Mouse (Mus musculus): ENCODE measurements around the gene Inava. TPM values are rescaled to one million over a fixed set of nuclear protein-coding genes. Genes with fewer than 3 reads are reported as not detected.

Inava gene
- polyA plus RNA-seq, 1 experiment from 2014 or later, result 19.8 TPM

GRCm38 (mm10) chr1:136165436-136165835 is 68.6 kb downstream of the Inava start:
- DNase-seq (ENCODE audit: low spot score), result no peak
- Histone ChIP-seq H3K36me3 (ENCODE audit: control insufficient read depth, insufficient read depth, low read length) (no peaks in the 10 kb centered on the region), H3K27ac (ENCODE audit: low read depth, low read length) (no peak overlapping the region), H3K9ac (ENCODE audit: low read length) (no peak overlapping the region), H3K9me3 (ENCODE audit: control insufficient read depth, low read length) (no peaks in the 10 kb centered on the region), H3K4me3 (ENCODE audit: low read depth, low read length) (no peak overlapping the region), H3K4me2 (ENCODE audit: low read depth, low read length, severe bottlenecking) (no peak overlapping the region), H3K4me1 (replicated peaks; ENCODE audit: control insufficient read depth, insufficient read depth, low read length) (no peaks in the 10 kb centered on the region), H3K27me3 (ENCODE audit: control insufficient read depth, insufficient read depth, low read length) (no peaks in the 10 kb centered on the region)
- ATAC-seq (replicated peaks; ENCODE audit: low FRiP score), result no peak
- WGBS, result 60% methylated on average over 2 of the region's 2 CpGs

Other genes with a start within 250 kb of the Inava start
- not detected in 2 replicates for gene Igfn1, start 227.9 kb downstream of the Inava start, polyA plus RNA-seq (2014; fragmentation: Nextera tagmentation; extraction: Ambion mirVana)
- gene Tmem9, start 226.1 kb downstream of the Inava start, polyA plus RNA-seq (2014; fragmentation: Nextera tagmentation; extraction: Ambion mirVana), result 89.4 and 98.3 TPM in 2 replicates
- not detected in 2 replicates for gene Ascl5, start 183.5 kb downstream of the Inava start, polyA plus RNA-seq (2014; fragmentation: Nextera tagmentation; extraction: Ambion mirVana)
- 0.20 and 0.36 TPM in 2 replicates for gene Cacna1s, start 181.5 kb downstream of the Inava start, polyA plus RNA-seq (2014; fragmentation: Nextera tagmentation; extraction: Ambion mirVana)
- gene Kif21b, start 102.9 kb downstream of the Inava start, polyA plus RNA-seq (2014; fragmentation: Nextera tagmentation; extraction: Ambion mirVana), result 16.4 and 19.1 TPM in 2 replicates
- 0.41 TPM in 1 of 2 replicates, not detected in the other for gene Mroh3, start 21.4 kb downstream of the Inava start, polyA plus RNA-seq (2014; fragmentation: Nextera tagmentation; extraction: Ambion mirVana)
- gene Gpr25, start 26.6 kb upstream of the Inava start, polyA plus RNA-seq (2014; fragmentation: Nextera tagmentation; extraction: Ambion mirVana), result not detected in 2 replicates
- 28.4 and 29.1 TPM in 2 replicates for gene Camsap2, start 111.8 kb upstream of the Inava start, polyA plus RNA-seq (2014; fragmentation: Nextera tagmentation; extraction: Ambion mirVana)
- 19.2 and 21.7 TPM in 2 replicates for gene Ddx59, start 181.0 kb upstream of the Inava start, polyA plus RNA-seq (2014; fragmentation: Nextera tagmentation; extraction: Ambion mirVana)
- 11.3 and 12.8 TPM in 2 replicates for gene Kif14, start 232.1 kb upstream of the Inava start, polyA plus RNA-seq (2014; fragmentation: Nextera tagmentation; extraction: Ambion mirVana)

Measured in forebrain, embryonic 11.5 days (tissue).